ENCODE assay signal across 17 mouse cellular contexts in genomic region chr2:154615674-154616073, GRCm38 (mm10). TPM values are rescaled to one million over a fixed set of nuclear protein-coding genes. Genes with fewer than 3 reads are reported as not detected.
DNase-seq lines count a peak whose midpoint lies in the region; ATAC-seq lines count a peak whose summit lies in the region.
"Had no signal": no experiment of that assay in that cellular context is flagged by ENCODE, and none has a peak within 500 bp of the region (broad histone marks: within the 10 kb centered on the region; RNA-seq: fewer than 3 reads in every experiment).

No protein-coding gene starts in this region.

- no peaks in the 10 kb centered on the region for H3K27me3 ChIP-seq in erythroblast, embryonic 14.5 days (ENCODE audit: control insufficient read depth)
- H3K27me3 ChIP-seq in lung, embryonic 15.5 days, result no peaks in the 10 kb centered on the region
- H3K27me3 ChIP-seq: embryonic facial prominence, embryonic 13.5 days; hindbrain, embryonic 15.5 days; limb, embryonic 15.5 days; Patski had no signal

- H3K4me1 ChIP-seq in erythroblast, embryonic 14.5 days (ENCODE audit: control insufficient read depth), result peaks cover 68% of the 10 kb centered on the region
- H3K4me1 ChIP-seq in lung, embryonic 15.5 days, result peaks cover 13% of the 10 kb centered on the region; the same call in 1 of the 2 replicates

- H3K27ac ChIP-seq in lung, embryonic 15.5 days, result no peak overlapping the region
- H3K27ac ChIP-seq: embryonic facial prominence, embryonic 13.5 days; hindbrain, embryonic 15.5 days; limb, embryonic 15.5 days had no signal

- no peak for ATAC-seq in erythroblast, adult 5-6 weeks (replicated peaks; ENCODE audit: low FRiP score, poor library complexity, severe bottlenecking)
- ATAC-seq in lung, embryonic 15.5 days (ENCODE audit: borderline replicate concordance, extremely low read depth, low FRiP score, low TSS enrichment), result no peak
- ATAC-seq in inflammation-experienced regulatory T-cells, adult 6 months, result peak; percentile 58
- ATAC-seq: forebrain, embryonic 16.5 days; Patski had no signal

- WGBS in lung, embryonic 15.5 days, result 76% methylated on average over 5 of the region's 5 CpGs

- DNase-seq in lung, postnatal 4 days, result no peak
- DNase-seq in natural killer cell, adult 2 months (ENCODE audit: low spot score in 2 of 2), result peak; percentile 18 to 26
- DNase-seq in embryo, embryonic 9.5 days (ENCODE audit: extremely low spot score), result no peak
- no peak for DNase-seq in urinary bladder, postnatal 10 days (ENCODE audit: low spot score)
- DNase-seq: adrenal gland, adult 8-10 months had no signal

- peak overlapping the region; percentile 29; the same call in 1 of the 2 replicates for H3K4me2 ChIP-seq in lung, embryonic 15.5 days
- H3K4me2 ChIP-seq: embryonic facial prominence, embryonic 13.5 days; limb, embryonic 15.5 days had no signal

- no peaks in the 10 kb centered on the region for H3K9me3 ChIP-seq in erythroblast, embryonic 14.5 days (ENCODE audit: control insufficient read depth, low read length)
- H3K9me3 ChIP-seq in lung, embryonic 15.5 days, result no peaks in the 10 kb centered on the region
- H3K9me3 ChIP-seq: embryonic facial prominence, embryonic 13.5 days; hindbrain, embryonic 15.5 days; limb, embryonic 15.5 days had no signal

- no peak overlapping the region for H3K9ac ChIP-seq in lung, embryonic 15.5 days
- H3K9ac ChIP-seq: embryonic facial prominence, embryonic 13.5 days; hindbrain, embryonic 15.5 days; limb, embryonic 15.5 days had no signal

- peak overlapping the region; percentile 44 for H3K4me3 ChIP-seq in erythroblast, embryonic 14.5 days (replicated peaks)
- H3K4me3 ChIP-seq in lung, embryonic 15.5 days, result no peak overlapping the region
- H3K4me3 ChIP-seq: embryonic facial prominence, embryonic 13.5 days; limb, embryonic 15.5 days; myocyte had no signal

- H3K36me3 ChIP-seq in erythroblast, embryonic 14.5 days (ENCODE audit: control insufficient read depth), result peaks cover 21% of the 10 kb centered on the region
- no peaks in the 10 kb centered on the region for H3K36me3 ChIP-seq in lung, embryonic 15.5 days
- H3K36me3 ChIP-seq: hindbrain, embryonic 15.5 days; limb, embryonic 15.5 days had no signal

RNA-seq across cellular contexts. Expression of gene 4930519P11Rik, which starts 2.4 kb away (rescaled TPM):
- 0.19 and 0.33 TPM in 2 replicates for polyA plus RNA-seq in erythroblast, embryonic 14.5 days (2012)
- 6.7 TPM in 1 of 2 replicates, not detected in the other for total RNA-seq in erythroblast, adult 5-6 weeks (2015; ENCODE audit: low replicate concordance)
- 1.8 TPM in 1 of 2 replicates, not detected in the other for total RNA-seq in erythroblast, adult 5-6 weeks (2017; ENCODE audit: low replicate concordance)
- polyA plus RNA-seq in lung, embryonic 15.5 days (2015; fragmentation: Nextera tagmentation; extraction: Ambion mirVana), result not detected in 2 replicates
- polyA plus RNA-seq in inflammation-experienced regulatory T-cells, adult 6 months (2017; shearing (Covaris generic)), result not detected
- total RNA-seq: granulocyte monocyte progenitor cell, adult 5-6 weeks; left cerebral cortex, adult 18-20 months had no signal
- polyA plus RNA-seq: embryonic facial prominence, embryonic 13.5 days; forebrain, embryonic 16.5 days had no signal

RNA-seq across cellular contexts. Expression of gene Zfp341, which starts 2.6 kb away (rescaled TPM):
- polyA plus RNA-seq in erythroblast, embryonic 14.5 days (2012), result 2.0 and 2.1 TPM in 2 replicates
- 6.9 and 11.0 TPM in 2 replicates for total RNA-seq in erythroblast, adult 5-6 weeks (2015; ENCODE audit: low replicate concordance)
- 6.4 TPM in 2 replicates for total RNA-seq in erythroblast, adult 5-6 weeks (2017; ENCODE audit: low replicate concordance)
- polyA plus RNA-seq in lung, embryonic 15.5 days (2015; fragmentation: Nextera tagmentation; extraction: Ambion mirVana), result 1.0 TPM in 2 replicates
- under 1 TPM in 2 of 3 experiments, not detected in 1; 0.59 to 0.88 TPM for polyA plus RNA-seq in inflammation-experienced regulatory T-cells, adult 6 months (2017; shearing (Covaris generic))

RNA-seq across cellular contexts. Expression of gene Pxmp4, which starts 12.2 kb away (rescaled TPM):
- 1.2 and 1.6 TPM in 2 replicates for polyA plus RNA-seq in erythroblast, embryonic 14.5 days (2012)
- 9.0 and 9.6 TPM in 2 replicates for total RNA-seq in erythroblast, adult 5-6 weeks (2015; ENCODE audit: low replicate concordance)
- 7.5 and 11.2 TPM in 2 replicates for total RNA-seq in erythroblast, adult 5-6 weeks (2017; ENCODE audit: low replicate concordance)
- polyA plus RNA-seq in lung, embryonic 15.5 days (2015; fragmentation: Nextera tagmentation; extraction: Ambion mirVana), result 26.4 and 29.1 TPM in 2 replicates
- 10 to 100 TPM; 15.1 to 21.3 (median 20.2) TPM for polyA plus RNA-seq in inflammation-experienced regulatory T-cells, adult 6 months (2017; shearing (Covaris generic))

RNA-seq across cellular contexts. Expression of gene Chmp4b, which starts 35.8 kb away (rescaled TPM):
- 23.8 and 27.6 TPM in 2 replicates for polyA plus RNA-seq in erythroblast, embryonic 14.5 days (2012)
- 28.0 and 35.7 TPM in 2 replicates for total RNA-seq in erythroblast, adult 5-6 weeks (2015; ENCODE audit: low replicate concordance)
- 47.3 and 59.0 TPM in 2 replicates for total RNA-seq in erythroblast, adult 5-6 weeks (2017; ENCODE audit: low replicate concordance)
- 27.2 and 27.6 TPM in 2 replicates for polyA plus RNA-seq in lung, embryonic 15.5 days (2015; fragmentation: Nextera tagmentation; extraction: Ambion mirVana)
- 1 to 10 TPM; 2.8 to 6.5 (median 5.4) TPM for polyA plus RNA-seq in inflammation-experienced regulatory T-cells, adult 6 months (2017; shearing (Covaris generic))

RNA-seq across cellular contexts. Expression of gene E2f1, which starts 46.0 kb away (rescaled TPM):
- polyA plus RNA-seq in erythroblast, embryonic 14.5 days (2012), result 22.6 and 24.0 TPM in 2 replicates
- total RNA-seq in erythroblast, adult 5-6 weeks (2015; ENCODE audit: low replicate concordance), result 6.7 and 11.1 TPM in 2 replicates
- 5.5 and 7.0 TPM in 2 replicates for total RNA-seq in erythroblast, adult 5-6 weeks (2017; ENCODE audit: low replicate concordance)
- 28.1 and 31.2 TPM in 2 replicates for polyA plus RNA-seq in lung, embryonic 15.5 days (2015; fragmentation: Nextera tagmentation; extraction: Ambion mirVana)
- 1 to 10 TPM; 1.3 to 2.6 (median 1.5) TPM for polyA plus RNA-seq in inflammation-experienced regulatory T-cells, adult 6 months (2017; shearing (Covaris generic))

Comparison
In these comparisons a context has a peak if more than half of its experiments do, and no peak if none do; other contexts are left out.
1. DNase-seq: peak in natural killer cell, adult 2 months (2 of 2); none in lung, postnatal 4 days (0 of 2), embryo, embryonic 9.5 days (single experiment) and urinary bladder, postnatal 10 days (single experiment).